Mouse (Mus musculus): ENCODE results near the gene Ttc39b.

GRCm38 (mm10) chr4:83186448-83186847 is 137.6 kb downstream of the Ttc39b start:
- no peak for TF ChIP-seq ZNF384 (IDR thresholded peaks at IDR 0.05; ENCODE audit: low read depth, low read length)
- TF ChIP-seq MAFK (IDR thresholded peaks at IDR 0.05; ENCODE audit: insufficient read depth, low read depth, low read length), result no peak
- no peak for TF ChIP-seq HCFC1 (IDR thresholded peaks at IDR 0.05; ENCODE audit: borderline replicate concordance, insufficient read depth, low read length)
- no peak for TF ChIP-seq ZC3H11A (IDR thresholded peaks at IDR 0.05; ENCODE audit: borderline replicate concordance, low read depth, low read length)
- no peak for TF ChIP-seq CHD2 (IDR thresholded peaks at IDR 0.05; ENCODE audit: low read depth, low read length)
